Mouse (Mus musculus) bone marrow, adult 2 months (tissue): Measurements from ENCODE around the gene Rpl21.

ENCODE experiments used
- CTCF ChIP-seq: fragments of 200-500 bp; IDR thresholded peaks from 2 replicates; pipeline ENCODE4 v1.5.1; 2011; ENCODE audit warnings: low read length, control low read depth; ENCODE audit not compliant: control insufficient read depth, insufficient read depth
- POLR2A ChIP-seq: fragments of 200-500 bp; IDR thresholded peaks from 2 replicates; pipeline ENCODE4 v1.6.1; 2011; ENCODE audit warnings: low read depth, mild to moderate bottlenecking, control low read depth, low read length, borderline replicate concordance; ENCODE audit not compliant: control insufficient read depth

DNA sequence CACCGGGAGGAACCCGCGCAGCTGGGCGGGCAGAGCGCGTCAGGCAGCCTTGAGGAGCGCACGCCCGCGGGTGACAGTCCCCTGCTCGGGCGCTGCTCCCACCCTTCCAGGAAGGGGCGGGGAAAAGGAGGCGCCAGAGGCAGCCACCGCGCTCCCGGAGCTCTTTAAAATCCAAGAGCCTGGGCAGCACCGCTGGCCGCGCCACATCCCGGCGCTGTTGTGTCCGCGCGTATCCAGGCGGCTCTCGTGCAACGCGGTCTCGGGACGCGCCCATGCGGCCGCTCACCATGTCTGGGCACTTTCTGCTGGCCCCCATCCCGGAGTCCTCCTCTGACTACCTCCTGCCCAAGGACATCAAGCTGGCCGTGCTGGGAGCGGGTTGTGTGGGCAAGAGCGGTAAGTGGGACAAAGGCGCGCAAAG, 12.3 kb downstream of the Rpl21 start, which contains the start of gene Rasl11a:
- TF ChIP-seq CTCF, result no peak
- 0 out of 2 replicates have a peak, but pooled peaks have one; percentile 18 for TF ChIP-seq POLR2A
